12 mouse cellular contexts compared by ENCODE assay signal in the genomic region with DNA sequence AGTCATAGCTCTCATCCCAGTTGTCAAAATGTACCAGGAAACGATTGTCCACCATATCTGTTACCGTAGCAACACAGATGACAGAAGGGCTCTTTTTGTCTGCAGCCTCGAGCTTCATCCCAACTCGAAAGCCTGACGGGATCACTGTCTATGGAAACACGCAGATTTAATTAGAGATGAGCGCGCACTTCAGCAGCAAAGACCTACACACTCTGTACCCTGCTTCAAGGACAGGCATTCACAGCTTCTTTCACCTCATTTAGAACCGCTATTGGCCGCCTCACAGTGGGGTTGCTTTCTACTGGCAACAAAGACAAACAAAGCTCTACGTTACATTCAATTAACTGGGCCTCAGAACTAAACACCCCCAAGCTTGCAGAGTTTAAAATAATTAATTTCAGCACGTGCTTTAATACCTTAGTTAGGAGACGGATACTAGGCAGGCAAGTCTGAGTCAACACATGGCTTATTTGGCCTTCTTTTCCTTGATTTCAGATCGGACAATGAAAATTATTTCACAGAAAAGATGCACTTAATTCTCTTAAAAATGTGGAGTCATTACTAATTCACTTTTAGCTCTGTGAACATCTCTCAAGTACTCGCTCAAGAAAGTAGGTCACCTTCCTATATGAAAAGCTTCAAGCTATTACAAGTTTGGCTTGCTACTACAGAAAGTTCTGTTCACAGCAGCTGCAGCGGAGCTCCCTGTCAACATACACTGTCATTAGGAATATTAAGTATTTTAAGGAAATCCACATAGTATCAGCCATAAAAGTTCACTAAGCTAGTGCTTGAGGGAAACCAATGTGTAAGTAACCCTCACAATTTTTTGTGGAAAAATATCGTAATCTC. TPM values are rescaled to one million over a fixed set of nuclear protein-coding genes. Genes with fewer than 3 reads are reported as not detected.
DNase-seq lines count a peak whose midpoint lies in the region; ATAC-seq lines count a peak whose summit lies in the region.
"Had no signal": no experiment of that assay in that cellular context is flagged by ENCODE, and none has a peak within 500 bp of the region (broad histone marks: within the 10 kb centered on the region; RNA-seq: fewer than 3 reads in every experiment).

No protein-coding gene starts in this region.

- no peak overlapping the region for H3K4me3 ChIP-seq in forebrain, embryonic 10.5 days
- H3K4me3 ChIP-seq in hindbrain, embryonic 15.5 days = no peak overlapping the region
- H3K4me3 ChIP-seq in neural tube, embryonic 13.5 days = no peak overlapping the region
- no peak overlapping the region for H3K4me3 ChIP-seq in heart, embryonic 11.5 days (ENCODE audit: low read depth, low read length)

- no peak overlapping the region for H3K4me2 ChIP-seq in hindbrain, embryonic 15.5 days
- no peak overlapping the region for H3K4me2 ChIP-seq in neural tube, embryonic 13.5 days
- no peak overlapping the region for H3K4me2 ChIP-seq in heart, embryonic 11.5 days

- no peaks in the 10 kb centered on the region for H3K9me3 ChIP-seq in forebrain, embryonic 10.5 days
- H3K9me3 ChIP-seq in hindbrain, embryonic 15.5 days = no peaks in the 10 kb centered on the region
- H3K9me3 ChIP-seq in neural tube, embryonic 13.5 days = no peaks in the 10 kb centered on the region
- no peaks in the 10 kb centered on the region for H3K9me3 ChIP-seq in heart, embryonic 11.5 days (replicated peaks; ENCODE audit: control insufficient read depth, low read length)

- H3K27ac ChIP-seq in forebrain, embryonic 10.5 days = no peak overlapping the region
- peak overlapping the region; percentile 45; the same call in 1 of the 2 replicates for H3K27ac ChIP-seq in hindbrain, embryonic 15.5 days (replicated peaks)
- peak overlapping the region; percentile 28; the same call in 1 of the 2 replicates for H3K27ac ChIP-seq in neural tube, embryonic 13.5 days (replicated peaks)
- H3K27ac ChIP-seq in heart, embryonic 11.5 days (ENCODE audit: low read depth, low read length) = no peak overlapping the region

- H3K4me1 ChIP-seq in forebrain, embryonic 10.5 days = peaks cover 26% of the 10 kb centered on the region
- peaks cover 19% of the 10 kb centered on the region; the same call in 1 of the 2 replicates for H3K4me1 ChIP-seq in hindbrain, embryonic 15.5 days (replicated peaks)
- H3K4me1 ChIP-seq in neural tube, embryonic 13.5 days (replicated peaks) = peaks cover 23% of the 10 kb centered on the region
- H3K4me1 ChIP-seq in heart, embryonic 11.5 days (ENCODE audit: control insufficient read depth, insufficient read depth, low read length) = no peaks in the 10 kb centered on the region

- H3K36me3 ChIP-seq in forebrain, embryonic 10.5 days (replicated peaks) = peaks cover 74% of the 10 kb centered on the region
- no peaks in the 10 kb centered on the region; the same call in 1 of the 2 replicates for H3K36me3 ChIP-seq in hindbrain, embryonic 15.5 days
- peaks cover 21% of the 10 kb centered on the region for H3K36me3 ChIP-seq in neural tube, embryonic 13.5 days
- H3K36me3 ChIP-seq in heart, embryonic 11.5 days (ENCODE audit: control insufficient read depth, insufficient read depth, low read length) = peaks cover 5% of the 10 kb centered on the region; the same call in 1 of the 2 replicates

- no peak overlapping the region for H3K9ac ChIP-seq in hindbrain, embryonic 15.5 days
- no peak overlapping the region for H3K9ac ChIP-seq in neural tube, embryonic 13.5 days
- H3K9ac ChIP-seq in heart, embryonic 11.5 days (ENCODE audit: low read depth, low read length) = no peak overlapping the region

- no peak for DNase-seq in frontal cortex, postnatal 14 days (ENCODE audit: low spot score in 2 of 2)
- DNase-seq in forebrain, embryonic 10.5 days (ENCODE audit: extremely low spot score, low spot score) = peak; percentile 58
- no peak for DNase-seq in cerebellum, postnatal 25 days
- no peak for DNase-seq in thymus, postnatal 14 days
- DNase-seq: adrenal gland, adult 8-10 months; cerebellum, adult 9-11 months; heart, postnatal 4 days; spleen, adult 18-20 months had no signal

- peak; percentile 82 for ATAC-seq in frontal cortex, adult (ENCODE audit: low TSS enrichment)
- ATAC-seq in hindbrain, embryonic 15.5 days (ENCODE audit: low FRiP score, low read depth) = peak; percentile 78
- ATAC-seq in neural tube, embryonic 13.5 days (ENCODE audit: low read depth) = peak; percentile 76
- no peak for ATAC-seq in heart, embryonic 11.5 days (replicated peaks; ENCODE audit: insufficient number of reproducible peaks, low FRiP score, low TSS enrichment)

- peaks cover 74% of the 10 kb centered on the region for H3K27me3 ChIP-seq in forebrain, embryonic 10.5 days (ENCODE audit: poor library complexity, severe bottlenecking)
- H3K27me3 ChIP-seq in hindbrain, embryonic 15.5 days = no peaks in the 10 kb centered on the region
- H3K27me3 ChIP-seq in neural tube, embryonic 13.5 days = no peaks in the 10 kb centered on the region
- H3K27me3 ChIP-seq in heart, embryonic 11.5 days (ENCODE audit: control insufficient read depth, insufficient read depth, low read length) = no peaks in the 10 kb centered on the region

- 27% methylated on average over 17 of the region's 17 CpGs for WGBS in forebrain, embryonic 10.5 days
- WGBS in hindbrain, embryonic 15.5 days = 26% methylated on average over 17 of the region's 17 CpGs
- 30% methylated on average over 17 of the region's 17 CpGs for WGBS in neural tube, embryonic 13.5 days
- WGBS in heart, embryonic 11.5 days (ENCODE audit: insufficient replicate concordance) = 75% methylated on average over 17 of the region's 17 CpGs

RNA-seq across cellular contexts. Expression of a gene that starts 47.9 kb away (rescaled TPM):
- polyA plus RNA-seq in forebrain, embryonic 10.5 days (2016; fragmentation: Nextera tagmentation; extraction: Ambion mirVana) = 17.6 and 18.5 TPM in 2 replicates
- 24.5 and 25.7 TPM in 2 replicates for polyA plus RNA-seq in hindbrain, embryonic 15.5 days (2015; fragmentation: Nextera tagmentation; extraction: Ambion mirVana)
- polyA plus RNA-seq in neural tube, embryonic 13.5 days (2015; fragmentation: Nextera tagmentation; extraction: Ambion mirVana) = 19.7 and 20.6 TPM in 2 replicates
- 11.4 and 12.4 TPM in 2 replicates for polyA plus RNA-seq in heart, embryonic 11.5 days (2014; fragmentation: Nextera tagmentation; extraction: Ambion mirVana)

Comparison
In these comparisons a context has a peak if more than half of its experiments do, and no peak if none do; other contexts are left out.
1. H3K27ac ChIP-seq: peak in hindbrain, embryonic 15.5 days (single experiment) and neural tube, embryonic 13.5 days (single experiment); none in forebrain, embryonic 10.5 days (single experiment) and heart, embryonic 11.5 days (single experiment).